In genomic region chr11:62539089-62539890, GRCm38 (mm10) we compare ENCODE assay signal across 8 mouse cellular contexts. TPM values are rescaled to one million over a fixed set of nuclear protein-coding genes. Genes with fewer than 3 reads are reported as not detected.
A peak's percentile ranks its signal among the peaks of the same experiment; 100 is the strongest.
DNase-seq lines count a peak whose midpoint lies in the region; ATAC-seq and TF ChIP-seq lines count a peak whose summit lies in the region.

Cenpv (minus strand) TSS chr11:62539261.

- H3K27me3 ChIP-seq in heart, embryonic 10.5 days (ENCODE audit: insufficient read depth, poor library complexity, severe bottlenecking) = peaks cover 32% of the 10 kb centered on the region
- no peaks in the 10 kb centered on the region for H3K27me3 ChIP-seq in kidney, embryonic 14.5 days (ENCODE audit: control insufficient read depth, insufficient read depth, low read length)
- 0 out of 2 replicates have a peak, but pooled peaks cover 7% of the 10 kb centered on the region for H3K27me3 ChIP-seq in limb, embryonic 14.5 days (ENCODE audit: control insufficient read depth, insufficient read depth, low read length)
- no peaks in the 10 kb centered on the region for H3K27me3 ChIP-seq in midbrain, embryonic 15.5 days (replicated peaks)

- no peaks in the 10 kb centered on the region for H3K36me3 ChIP-seq in heart, embryonic 10.5 days
- no peaks in the 10 kb centered on the region for H3K36me3 ChIP-seq in kidney, embryonic 14.5 days (ENCODE audit: control insufficient read depth, insufficient read depth, low read length)
- no peaks in the 10 kb centered on the region for H3K36me3 ChIP-seq in limb, embryonic 14.5 days (ENCODE audit: control insufficient read depth, insufficient read depth, low read length)
- 0 out of 2 replicates have a peak, but pooled peaks cover 7% of the 10 kb centered on the region for H3K36me3 ChIP-seq in midbrain, embryonic 15.5 days (replicated peaks)

- H3K4me3 ChIP-seq in bone marrow, adult 2 months (replicated peaks; ENCODE audit: control insufficient read depth, low read depth, low read length) = peak within 1 kb of the TSS; percentile 80
- peak within 1 kb of the TSS; percentile 55 for H3K4me3 ChIP-seq in embryonic fibroblast, embryonic 13.5 days (ENCODE audit: insufficient read depth, low read length)
- H3K4me3 ChIP-seq in heart, embryonic 10.5 days = peak within 1 kb of the TSS; percentile 88
- peak within 1 kb of the TSS; percentile 78 for H3K4me3 ChIP-seq in kidney, embryonic 14.5 days (ENCODE audit: low read length)
- H3K4me3 ChIP-seq in limb, embryonic 14.5 days (replicated peaks; ENCODE audit: low read length) = peak within 1 kb of the TSS; percentile 75
- H3K4me3 ChIP-seq in midbrain, embryonic 15.5 days = peak within 1 kb of the TSS; percentile 94

- peak; percentile 23; the same call in 1 of the 2 replicates for TF ChIP-seq POLR2A in bone marrow, adult 2 months (IDR thresholded peaks at IDR 0.05; ENCODE audit: borderline replicate concordance, control insufficient read depth, low read depth, low read length)
- TF ChIP-seq POLR2A in embryonic fibroblast, embryonic 13.5 days (IDR thresholded peaks at IDR 0.05; ENCODE audit: low read depth, low read length) = peak; percentile 19; the same call in 1 of the 2 replicates
- no peak for TF ChIP-seq POLR2A in limb, embryonic 14.5 days (IDR thresholded peaks at IDR 0.05; ENCODE audit: borderline replicate concordance, extremely low read depth, insufficient read depth, insufficient read length)

- H3K9me3 ChIP-seq in heart, embryonic 10.5 days = no peaks in the 10 kb centered on the region
- no peaks in the 10 kb centered on the region for H3K9me3 ChIP-seq in kidney, embryonic 14.5 days (ENCODE audit: control insufficient read depth, low read length)
- H3K9me3 ChIP-seq in limb, embryonic 14.5 days (ENCODE audit: control insufficient read depth, low read length) = no peaks in the 10 kb centered on the region
- no peaks in the 10 kb centered on the region for H3K9me3 ChIP-seq in midbrain, embryonic 15.5 days

- peaks cover 2% of the 10 kb centered on the region; the same call in 1 of the 2 replicates for H3K4me1 ChIP-seq in bone marrow, adult 2 months (ENCODE audit: control insufficient read depth, insufficient read depth, low read length)
- peaks cover 3% of the 10 kb centered on the region; the same call in 1 of the 2 replicates for H3K4me1 ChIP-seq in embryonic fibroblast, embryonic 13.5 days (ENCODE audit: control insufficient read depth, insufficient read depth, low read length)
- H3K4me1 ChIP-seq in heart, embryonic 10.5 days = peaks cover 14% of the 10 kb centered on the region
- H3K4me1 ChIP-seq in kidney, embryonic 14.5 days (ENCODE audit: control insufficient read depth, insufficient read depth, low read length) = no peaks in the 10 kb centered on the region
- H3K4me1 ChIP-seq in limb, embryonic 14.5 days (ENCODE audit: control insufficient read depth, insufficient read depth, low read length) = no peaks in the 10 kb centered on the region
- peaks cover 16% of the 10 kb centered on the region for H3K4me1 ChIP-seq in midbrain, embryonic 15.5 days

- no peak for TF ChIP-seq CTCF in bone marrow, adult 2 months (IDR thresholded peaks at IDR 0.05; ENCODE audit: control insufficient read depth, insufficient read depth, low read length)
- TF ChIP-seq CTCF in embryonic fibroblast, embryonic 13.5 days (IDR thresholded peaks at IDR 0.05; ENCODE audit: borderline replicate concordance, insufficient read depth, low read length) = no peak

- peak within 1 kb of the TSS; percentile 90 for H3K9ac ChIP-seq in kidney, embryonic 14.5 days (ENCODE audit: low read depth, low read length)
- peak within 1 kb of the TSS; percentile 89 for H3K9ac ChIP-seq in limb, embryonic 14.5 days (ENCODE audit: low read depth, low read length, severe bottlenecking)
- peak within 1 kb of the TSS; percentile 87 for H3K9ac ChIP-seq in midbrain, embryonic 15.5 days

- ATAC-seq in kidney, embryonic 14.5 days (ENCODE audit: low FRiP score, low TSS enrichment) = peak; percentile 72
- ATAC-seq in limb, embryonic 14.5 days (ENCODE audit: low FRiP score, low read depth) = peak; percentile 56
- peak; percentile 79 for ATAC-seq in midbrain, embryonic 15.5 days (replicated peaks)

- peak within 1 kb of the TSS; percentile 88 for H3K4me2 ChIP-seq in kidney, embryonic 14.5 days (replicated peaks; ENCODE audit: low read depth, low read length)
- H3K4me2 ChIP-seq in limb, embryonic 14.5 days (replicated peaks; ENCODE audit: low read depth, low read length, severe bottlenecking) = peak within 1 kb of the TSS; percentile 95
- peak within 1 kb of the TSS; percentile 83 for H3K4me2 ChIP-seq in midbrain, embryonic 15.5 days

- WGBS in bone marrow, adult 2 months = 7% methylated on average over 54 of the region's 57 CpGs
- WGBS in heart, embryonic 10.5 days = 6% methylated on average over 57 of the region's 57 CpGs
- 7% methylated on average over 38 of the region's 57 CpGs for WGBS in kidney, embryonic 14.5 days
- WGBS in limb, embryonic 14.5 days = 6% methylated on average over 40 of the region's 57 CpGs
- WGBS in midbrain, embryonic 15.5 days = 5% methylated on average over 57 of the region's 57 CpGs

- DNase-seq in A20 (ENCODE audit: low read depth, low spot score) = peak; percentile 93
- no peak for DNase-seq in heart, embryonic 10.5 days (ENCODE audit: low spot score)
- peak; percentile 54 for DNase-seq in limb, embryonic 14.5 days (ENCODE audit: low spot score)
- peak; percentile 81 to 83 for DNase-seq in spleen, postnatal 10 days (ENCODE audit: low spot score in 2 of 2)

- H3K27ac ChIP-seq in bone marrow, adult 2 months (ENCODE audit: control insufficient read depth, insufficient read depth, low read depth, low read length, poor library complexity) = peak within 1 kb of the TSS; percentile 75
- H3K27ac ChIP-seq in embryonic fibroblast, embryonic 13.5 days (ENCODE audit: insufficient read depth, low read length) = no peak within 1 kb of the TSS
- H3K27ac ChIP-seq in heart, embryonic 10.5 days = peak within 1 kb of the TSS; percentile 94
- H3K27ac ChIP-seq in kidney, embryonic 14.5 days (ENCODE audit: low read depth, low read length) = no peak within 1 kb of the TSS; the same call in 1 of the 2 replicates
- H3K27ac ChIP-seq in limb, embryonic 14.5 days (replicated peaks; ENCODE audit: low read depth, low read length) = peak within 1 kb of the TSS; percentile 52; the same call in 1 of the 2 replicates
- peak within 1 kb of the TSS; percentile 87 for H3K27ac ChIP-seq in midbrain, embryonic 15.5 days

RNA-seq across cellular contexts. Expression of gene Cenpv, which starts in this region (rescaled TPM):
- 20.9 and 22.2 TPM in 2 replicates for polyA plus RNA-seq in bone marrow, adult 2 months (2011; ENCODE audit: insufficient read depth, insufficient read length, low replicate concordance, missing spikeins)
- 6.3 and 7.3 TPM in 2 replicates for polyA plus RNA-seq in embryonic fibroblast, embryonic 13.5 days (2011; ENCODE audit: insufficient read length, low read depth, missing spikeins)
- 11.6 and 15.0 TPM in 2 replicates for polyA plus RNA-seq in heart, embryonic 10.5 days (2016; fragmentation: Nextera tagmentation; extraction: Ambion mirVana)
- 29.8 and 33.1 TPM in 2 replicates for polyA plus RNA-seq in kidney, embryonic 14.5 days (2014; fragmentation: Nextera tagmentation; extraction: Ambion mirVana)
- 40.5 and 47.6 TPM in 2 replicates for polyA plus RNA-seq in limb, embryonic 14.5 days (2012; rRNA removed)
- 26.7 and 27.0 TPM in 2 replicates for polyA plus RNA-seq in limb, embryonic 14.5 days (2014; fragmentation: Nextera tagmentation; extraction: Ambion mirVana)
- polyA plus RNA-seq in midbrain, embryonic 15.5 days (2015; fragmentation: Nextera tagmentation; extraction: Ambion mirVana) = 67.0 and 67.3 TPM in 2 replicates

Comparison
In these comparisons a context has a peak if more than half of its experiments do, and no peak if none do; other contexts are left out.
1. H3K27ac ChIP-seq: peak in bone marrow, adult 2 months (single experiment), heart, embryonic 10.5 days (single experiment), limb, embryonic 14.5 days (single experiment) and midbrain, embryonic 15.5 days (single experiment); none in embryonic fibroblast, embryonic 13.5 days (single experiment) and kidney, embryonic 14.5 days (single experiment).
2. Peak in every context shown above with its lines, with median percentiles within 50 percentile points of each other: H3K4me3 ChIP-seq, ATAC-seq, H3K4me2 ChIP-seq and H3K9ac ChIP-seq.